Mouse (Mus musculus): ENCODE measurements around the gene Phlda3.

Gene Phlda3

GRCm38 (mm10) chr1:135759685-135760084 lies 6.2 kb upstream of the Phlda3 start:
- no peak for DNase-seq (ENCODE audit: low spot score)

- no peak for DNase-seq (ENCODE audit: low spot score)
Observed at GRCm38 (mm10) chr1:135760216-135760615, 5.7 kb upstream of the Phlda3 start.

DNA sequence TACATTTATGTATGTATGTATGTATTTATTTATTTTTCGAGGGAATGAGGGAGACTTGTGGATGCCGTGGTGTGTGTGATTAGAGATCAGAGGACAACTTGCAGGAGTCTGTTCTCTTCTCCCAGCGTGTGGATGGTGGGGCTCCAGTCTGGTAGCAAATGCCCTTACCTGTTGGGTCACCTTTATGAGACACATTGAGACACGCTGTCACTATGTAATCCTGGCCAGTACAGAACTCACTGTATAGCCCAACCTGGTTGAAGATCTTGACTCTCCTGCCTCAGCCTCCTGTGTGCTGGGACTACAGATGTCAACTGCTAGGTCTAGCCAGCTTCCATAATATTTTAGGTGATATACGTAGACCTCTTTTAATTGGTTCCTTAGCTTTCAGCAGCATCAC lies 4.2 kb upstream of the Phlda3 start:
- no peak for DNase-seq (ENCODE audit: low spot score)

DNA sequence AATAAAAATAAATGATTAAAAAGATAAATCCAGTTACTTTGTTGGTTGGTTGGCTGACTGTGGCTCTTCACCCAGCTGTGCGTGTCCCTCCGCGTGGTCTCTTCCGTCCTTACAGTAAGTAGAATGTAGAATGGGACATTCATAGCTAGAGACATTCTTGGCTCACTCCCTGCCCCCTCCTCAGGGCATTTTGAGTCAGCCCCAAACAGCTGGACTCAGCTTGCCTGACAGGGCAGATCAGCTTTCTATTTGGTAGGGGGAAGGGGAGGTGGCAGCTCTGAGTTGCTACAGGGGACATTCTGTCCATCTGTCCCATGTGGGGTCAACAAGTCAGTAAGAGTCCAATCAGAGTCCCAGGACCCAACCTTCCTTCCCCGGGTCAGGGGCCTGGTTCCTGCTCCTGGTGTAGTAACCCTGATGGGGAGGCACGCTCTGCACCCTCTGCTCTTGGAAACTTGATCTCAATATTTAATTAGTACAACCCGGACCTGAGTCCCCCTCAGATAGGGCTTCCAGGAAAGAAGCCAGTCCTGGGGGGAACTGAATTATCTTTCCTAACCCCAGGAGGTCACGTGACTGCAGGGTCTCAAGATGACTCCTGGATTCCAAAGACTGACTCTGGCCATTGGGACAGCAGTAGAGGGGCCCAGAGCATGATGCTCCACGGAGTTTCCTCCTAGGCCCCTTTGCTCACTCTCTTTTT lies 2.3 kb upstream of the Phlda3 start:
- no peak for DNase-seq (ENCODE audit: low spot score)

GRCm38 (mm10) chr1:135764206-135764528 lies 1.8 kb upstream of the Phlda3 start:
- no peak for DNase-seq (ENCODE audit: low spot score)

GRCm38 (mm10) chr1:135766592-135767306 lies 830 bp downstream of the Phlda3 start:
- peak; percentile 21 for DNase-seq (ENCODE audit: low spot score)

DNA sequence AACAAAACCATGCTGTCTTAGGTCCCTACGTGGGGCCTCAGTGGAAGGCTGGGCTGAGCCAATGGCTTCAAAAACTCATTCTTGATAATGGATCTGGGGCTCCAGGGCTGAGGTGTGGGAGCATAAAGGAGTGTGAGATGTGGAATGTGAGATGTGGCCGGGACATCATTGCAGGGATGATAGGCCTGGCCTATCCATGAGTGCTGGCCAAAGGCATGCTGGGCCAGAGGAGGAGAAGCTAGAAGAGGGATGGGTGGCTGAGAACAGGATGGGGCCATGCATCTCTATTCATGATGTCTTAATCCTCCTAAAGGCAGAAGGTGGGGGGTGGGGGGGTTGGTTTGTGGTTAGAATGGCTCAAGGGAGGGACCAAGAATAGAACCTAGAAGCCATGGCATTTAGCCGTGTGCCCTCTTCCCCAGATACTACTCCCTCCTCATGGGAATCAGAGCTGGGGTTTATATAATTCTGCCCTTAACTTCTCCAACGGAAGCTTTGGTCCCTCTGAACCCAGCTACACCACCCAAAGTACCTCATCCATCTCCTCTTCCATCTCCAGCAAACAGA lies 1.5 kb downstream of the Phlda3 start:
- no peak for DNase-seq (ENCODE audit: low spot score)

DNA sequence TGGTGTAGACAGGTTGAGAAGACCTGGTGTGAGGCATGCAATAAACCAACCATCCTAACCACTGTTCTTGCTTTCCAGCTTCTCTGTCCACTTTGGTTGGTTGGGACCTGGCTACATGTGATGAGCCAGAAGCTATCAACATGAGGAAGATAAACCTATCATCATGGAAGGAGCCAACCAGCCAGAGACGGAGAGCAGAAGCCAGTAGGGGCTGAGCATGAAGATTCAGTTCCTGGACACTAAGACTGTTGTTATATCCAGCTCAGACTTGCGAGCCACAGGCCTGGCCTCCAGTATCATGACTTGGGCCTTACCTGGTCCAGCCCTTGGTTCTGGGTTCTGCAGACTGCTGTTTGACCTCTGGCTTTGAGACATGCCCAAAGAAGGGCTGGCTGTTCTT lies 2.5 kb downstream of the Phlda3 start:
- DNase-seq (ENCODE audit: low spot score): no peak

- no peak for DNase-seq (ENCODE audit: low spot score)
Observed at GRCm38 (mm10) chr1:135770237-135770636, 4.3 kb downstream of the Phlda3 start.

- no peak for DNase-seq (ENCODE audit: low spot score)
Observed at GRCm38 (mm10) chr1:135770896-135771572, 5.1 kb downstream of the Phlda3 start.

- no peak for DNase-seq (ENCODE audit: low spot score)
Observed at GRCm38 (mm10) chr1:135771573-135771970, 5.7 kb downstream of the Phlda3 start.

- no peak for DNase-seq (ENCODE audit: low spot score)
Observed at GRCm38 (mm10) chr1:135776596-135776995, 10.7 kb downstream of the Phlda3 start.

DNA sequence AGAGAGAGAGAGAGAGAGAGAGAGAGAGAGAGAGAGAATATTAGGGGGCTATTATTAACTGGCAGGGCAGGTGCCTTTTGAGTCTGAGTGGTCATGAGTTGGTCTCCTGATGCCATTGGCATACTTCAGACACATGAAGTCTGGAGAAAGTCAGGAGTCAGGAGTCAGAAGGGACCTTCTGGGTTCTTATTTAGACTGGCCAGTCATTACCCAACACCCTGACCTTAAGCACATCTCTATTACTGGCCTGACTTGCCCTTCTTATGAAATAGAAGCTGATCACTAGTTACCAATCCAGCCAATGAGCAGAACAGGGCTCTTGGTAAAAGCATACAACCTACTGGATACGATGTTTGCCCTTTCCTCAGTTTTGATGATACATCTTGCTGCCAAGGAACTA lies 11.1 kb downstream of the Phlda3 start:
- DNase-seq (ENCODE audit: low spot score): no peak

- DNase-seq (ENCODE audit: low spot score): no peak
Observed at GRCm38 (mm10) chr1:135778780-135779535, 13.0 kb downstream of the Phlda3 start, which contains the start of gene Tnni1. Gene Tnni1, plus strand, starts transcription at chr1:135779434.

- DNase-seq (ENCODE audit: low spot score): no peak
Observed at GRCm38 (mm10) chr1:135780649-135781048, 14.7 kb downstream of the Phlda3 start.

DNA sequence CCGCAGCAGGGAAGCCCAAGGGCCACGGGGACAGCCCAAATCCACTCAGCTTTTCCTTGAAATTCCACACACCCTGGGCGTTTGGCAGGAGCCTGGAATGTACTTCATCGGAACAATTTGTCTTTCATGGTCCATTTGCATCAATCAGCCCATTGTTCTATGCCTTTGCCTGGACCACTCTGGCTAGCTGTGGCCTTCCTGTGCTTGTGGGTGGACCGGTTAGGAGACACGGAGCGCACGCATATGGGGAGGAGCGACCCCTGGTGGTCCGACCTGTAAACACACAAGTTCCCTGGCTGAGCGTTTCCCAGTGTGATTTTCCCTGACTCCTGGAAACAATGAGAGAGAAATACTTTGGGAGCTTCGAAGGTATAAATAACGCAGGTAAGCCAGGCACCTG lies 15.3 kb downstream of the Phlda3 start:
- DNase-seq (ENCODE audit: low spot score): peak; percentile 89

GRCm38 (mm10) chr1:135782816-135783215 lies 16.9 kb downstream of the Phlda3 start:
- DNase-seq (ENCODE audit: low spot score): peak; percentile 71

DNA sequence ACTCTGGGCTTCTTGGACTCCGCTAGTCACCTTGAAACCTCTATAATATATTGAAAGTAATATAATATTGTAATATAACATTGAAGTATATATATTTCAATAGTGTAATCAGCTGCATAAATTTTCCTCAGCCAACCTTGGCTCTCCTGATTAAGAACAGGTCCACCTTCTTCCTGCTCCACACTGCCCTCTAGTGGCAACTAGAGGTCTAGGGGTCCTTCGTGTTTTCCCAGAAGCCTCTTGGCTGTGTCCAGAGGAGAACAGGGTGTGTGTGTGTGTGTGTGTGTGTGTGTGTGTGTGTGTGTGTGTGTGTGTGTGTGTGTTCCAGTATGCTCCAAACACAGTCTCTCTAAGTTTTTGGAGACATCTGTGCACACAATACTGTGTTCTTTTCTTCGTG lies 21.9 kb downstream of the Phlda3 start:
- peak; percentile 91 for DNase-seq (ENCODE audit: low spot score)

DNA sequence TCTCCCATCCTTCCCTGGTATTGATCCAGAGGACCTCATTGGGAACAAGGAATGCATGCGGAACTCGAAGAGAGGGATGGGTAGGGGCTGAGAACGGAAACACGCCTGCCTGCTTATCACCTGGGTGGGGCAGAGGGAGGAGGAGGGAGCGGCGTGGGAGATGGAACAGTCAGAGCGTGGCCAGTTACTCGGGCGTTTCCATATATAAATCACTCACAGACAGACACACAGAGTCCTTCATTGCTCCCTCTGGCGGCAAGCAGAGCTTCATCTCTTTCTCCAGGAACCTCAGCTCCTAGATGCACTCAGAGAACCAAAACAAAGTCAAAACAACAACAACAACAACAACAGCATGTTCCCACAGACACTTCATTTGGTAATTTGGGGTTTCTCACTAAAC lies 22.8 kb downstream of the Phlda3 start:
- DNase-seq (ENCODE audit: low spot score): peak; percentile 32

- DNase-seq (ENCODE audit: low spot score): peak; percentile 86
Observed at GRCm38 (mm10) chr1:135789815-135790214, 23.9 kb downstream of the Phlda3 start.

GRCm38 (mm10) chr1:135792143-135792939 lies 26.4 kb downstream of the Phlda3 start:
- no peak for DNase-seq (ENCODE audit: low spot score)
